Mouse (Mus musculus): ENCODE measurements around the gene Disp3. TPM values are rescaled to one million over a fixed set of nuclear protein-coding genes. Genes with fewer than 3 reads are reported as not detected.
A peak's percentile ranks its signal among the peaks of the same experiment; 100 is the strongest.

Disp3 gene
- polyA plus RNA-seq, 1 experiment from 2014 or later, result 0.14 TPM

GRCm38 (mm10) chr4:148287041-148287440 lies 724 bp downstream of the Disp3 start:
- no peak for ATAC-seq (ENCODE audit: insufficient read depth, low FRiP score, low read depth)
- H3K9me3 ChIP-seq, result no peaks in the 10 kb centered on the region
- H3K4me2 ChIP-seq, result peak overlapping the region; percentile 69
- no peak overlapping the region for H3K4me3 ChIP-seq (replicated peaks)
- peaks cover 6% of the 10 kb centered on the region; the same call in 1 of the 2 replicates for H3K4me1 ChIP-seq
- H3K27ac ChIP-seq, result no peak overlapping the region
- H3K27me3 ChIP-seq (replicated peaks), result peaks cover 33% of the 10 kb centered on the region
- 3% methylated on average over 20 of the region's 20 CpGs for WGBS
- H3K36me3 ChIP-seq, result no peaks in the 10 kb centered on the region
- H3K9ac ChIP-seq, result no peak overlapping the region

GRCm38 (mm10) chr4:148286226-148287031 lies 1.3 kb downstream of the Disp3 start:
- Histone ChIP-seq H3K36me3 (no peaks in the 10 kb centered on the region), H3K4me2 (no peak overlapping the region), H3K9ac (no peak overlapping the region), H3K4me3 (replicated peaks) (no peak overlapping the region), H3K4me1 (peaks cover 6% of the 10 kb centered on the region; the same call in 1 of the 2 replicates), H3K9me3 (no peaks in the 10 kb centered on the region), H3K27me3 (replicated peaks) (peaks cover 33% of the 10 kb centered on the region), H3K27ac (no peak overlapping the region)
- WGBS, result 16% methylated on average over 22 of the region's 22 CpGs
- no peak for ATAC-seq (ENCODE audit: insufficient read depth, low FRiP score, low read depth)

- WGBS, result 64% methylated on average over 13 of the region's 13 CpGs
- Histone ChIP-seq H3K36me3 (no peaks in the 10 kb centered on the region), H3K27me3 (replicated peaks) (peaks cover 33% of the 10 kb centered on the region), H3K4me2 (no peak overlapping the region), H3K9ac (no peak overlapping the region), H3K4me3 (replicated peaks) (no peak overlapping the region), H3K27ac (no peak overlapping the region), H3K9me3 (no peaks in the 10 kb centered on the region), H3K4me1 (peaks cover 6% of the 10 kb centered on the region; the same call in 1 of the 2 replicates)
- no peak for ATAC-seq (ENCODE audit: insufficient read depth, low FRiP score, low read depth)
These were observed 3.5 kb downstream of the Disp3 start for GRCm38 (mm10) chr4:148284219-148284618.

GRCm38 (mm10) chr4:148276816-148277491 lies 10.8 kb downstream of the Disp3 start:
- Histone ChIP-seq H3K4me1 (no peaks in the 10 kb centered on the region), H3K36me3 (no peaks in the 10 kb centered on the region), H3K4me3 (replicated peaks) (no peak overlapping the region), H3K9ac (no peak overlapping the region), H3K9me3 (no peaks in the 10 kb centered on the region), H3K27ac (no peak overlapping the region), H3K4me2 (no peak overlapping the region), H3K27me3 (replicated peaks) (peaks cover 17% of the 10 kb centered on the region)
- 15% methylated on average over 4 of the region's 4 CpGs for WGBS
- ATAC-seq (ENCODE audit: insufficient read depth, low FRiP score, low read depth), result no peak

GRCm38 (mm10) chr4:148274671-148275070 lies 13.1 kb downstream of the Disp3 start:
- no peaks in the 10 kb centered on the region for H3K36me3 ChIP-seq
- H3K4me1 ChIP-seq, result no peaks in the 10 kb centered on the region
- H3K4me2 ChIP-seq, result no peak overlapping the region
- WGBS, result 41% methylated on average over 3 of the region's 3 CpGs
- no peak for ATAC-seq (ENCODE audit: insufficient read depth, low FRiP score, low read depth)
- no peak overlapping the region for H3K4me3 ChIP-seq (replicated peaks)
- H3K9ac ChIP-seq, result no peak overlapping the region
- H3K27me3 ChIP-seq (replicated peaks), result peaks cover 37% of the 10 kb centered on the region
- no peaks in the 10 kb centered on the region for H3K9me3 ChIP-seq
- no peak overlapping the region for H3K27ac ChIP-seq

- ATAC-seq (ENCODE audit: insufficient read depth, low FRiP score, low read depth), result no peak
- Histone ChIP-seq H3K9ac (no peak overlapping the region), H3K4me3 (replicated peaks) (no peak overlapping the region), H3K9me3 (no peaks in the 10 kb centered on the region), H3K27me3 (replicated peaks) (peaks cover 37% of the 10 kb centered on the region), H3K27ac (no peak overlapping the region), H3K36me3 (no peaks in the 10 kb centered on the region), H3K4me2 (no peak overlapping the region), H3K4me1 (no peaks in the 10 kb centered on the region)
- WGBS, result 12% methylated on average over 2 of the region's 2 CpGs
These were observed 14.5 kb downstream of the Disp3 start for GRCm38 (mm10) chr4:148273229-148273628.

GRCm38 (mm10) chr4:148271656-148272055 lies 16.1 kb downstream of the Disp3 start:
- Histone ChIP-seq H3K9me3 (no peaks in the 10 kb centered on the region), H3K4me3 (replicated peaks) (no peak overlapping the region), H3K4me1 (no peaks in the 10 kb centered on the region), H3K36me3 (no peaks in the 10 kb centered on the region), H3K27ac (no peak overlapping the region), H3K27me3 (replicated peaks) (peaks cover 37% of the 10 kb centered on the region), H3K9ac (no peak overlapping the region), H3K4me2 (no peak overlapping the region)
- ATAC-seq (ENCODE audit: insufficient read depth, low FRiP score, low read depth), result no peak
- 5% methylated on average over 39 of the region's 39 CpGs for WGBS

- no peaks in the 10 kb centered on the region for H3K4me1 ChIP-seq
- no peak overlapping the region for H3K9ac ChIP-seq
- no peaks in the 10 kb centered on the region for H3K36me3 ChIP-seq
- WGBS, result 85% methylated on average over 6 of the region's 6 CpGs
- no peak overlapping the region for H3K4me2 ChIP-seq
- H3K4me3 ChIP-seq (replicated peaks), result no peak overlapping the region
- H3K27ac ChIP-seq, result no peak overlapping the region
- H3K9me3 ChIP-seq, result no peaks in the 10 kb centered on the region
- ATAC-seq (ENCODE audit: insufficient read depth, low FRiP score, low read depth), result no peak
- H3K27me3 ChIP-seq (replicated peaks), result peaks cover 21% of the 10 kb centered on the region
These were observed 20.7 kb downstream of the Disp3 start for GRCm38 (mm10) chr4:148266973-148267507.

GRCm38 (mm10) chr4:148259941-148260340 lies 27.8 kb downstream of the Disp3 start:
- no peaks in the 10 kb centered on the region for H3K9me3 ChIP-seq
- H3K36me3 ChIP-seq, result no peaks in the 10 kb centered on the region
- no peak overlapping the region for H3K4me3 ChIP-seq (replicated peaks)
- H3K9ac ChIP-seq, result no peak overlapping the region
- H3K27me3 ChIP-seq (replicated peaks), result no peaks in the 10 kb centered on the region
- H3K4me2 ChIP-seq, result no peak overlapping the region
- WGBS, result 79% methylated on average over 4 of the region's 4 CpGs
- no peak overlapping the region for H3K27ac ChIP-seq
- no peak for ATAC-seq (ENCODE audit: insufficient read depth, low FRiP score, low read depth)
- no peaks in the 10 kb centered on the region for H3K4me1 ChIP-seq

- no peak overlapping the region for H3K27ac ChIP-seq
- no peak overlapping the region for H3K9ac ChIP-seq
- 40% methylated on average over 10 of the region's 10 CpGs for WGBS
- no peak for ATAC-seq (ENCODE audit: insufficient read depth, low FRiP score, low read depth)
- H3K36me3 ChIP-seq, result no peaks in the 10 kb centered on the region
- H3K4me1 ChIP-seq, result no peaks in the 10 kb centered on the region
- no peak overlapping the region for H3K4me3 ChIP-seq (replicated peaks)
- no peak overlapping the region for H3K4me2 ChIP-seq
- H3K9me3 ChIP-seq, result no peaks in the 10 kb centered on the region
- H3K27me3 ChIP-seq (replicated peaks), result no peaks in the 10 kb centered on the region
These were observed 38.4 kb downstream of the Disp3 start for GRCm38 (mm10) chr4:148249341-148249740.

GRCm38 (mm10) chr4:148240387-148240786 lies 47.4 kb downstream of the Disp3 start:
- no peak overlapping the region for H3K9ac ChIP-seq
- H3K27ac ChIP-seq, result no peak overlapping the region
- no peaks in the 10 kb centered on the region for H3K9me3 ChIP-seq
- no peaks in the 10 kb centered on the region for H3K27me3 ChIP-seq (replicated peaks)
- H3K4me1 ChIP-seq, result no peaks in the 10 kb centered on the region
- H3K4me3 ChIP-seq (replicated peaks), result no peak overlapping the region
- no peaks in the 10 kb centered on the region for H3K36me3 ChIP-seq
- no peak for ATAC-seq (ENCODE audit: insufficient read depth, low FRiP score, low read depth)
- 83% methylated on average over 9 of the region's 9 CpGs for WGBS
- no peak overlapping the region for H3K4me2 ChIP-seq

GRCm38 (mm10) chr4:148239474-148240130 lies 48.2 kb downstream of the Disp3 start:
- Histone ChIP-seq H3K27me3 (replicated peaks) (no peaks in the 10 kb centered on the region), H3K9me3 (no peaks in the 10 kb centered on the region), H3K4me1 (no peaks in the 10 kb centered on the region), H3K27ac (no peak overlapping the region), H3K4me3 (replicated peaks) (no peak overlapping the region), H3K9ac (no peak overlapping the region), H3K36me3 (no peaks in the 10 kb centered on the region), H3K4me2 (no peak overlapping the region)
- no peak for ATAC-seq (ENCODE audit: insufficient read depth, low FRiP score, low read depth)
- 87% methylated on average over 10 of the region's 10 CpGs for WGBS

Data from stomach, embryonic 15.5 days (tissue).